Mouse (Mus musculus): ENCODE data around the gene Mrps14. TPM values are rescaled to one million over a fixed set of nuclear protein-coding genes. Genes with fewer than 3 reads are reported as not detected.

Gene Mrps14
- polyA plus RNA-seq, 2 experiments = 34.6 to 211 TPM

- Histone ChIP-seq H3K9ac (replicated peaks) (no peak overlapping the region), H3K4me2 (ENCODE audit: low read depth) (no peak overlapping the region), H3K27ac (no peak overlapping the region), H3K4me1 (replicated peaks; ENCODE audit: control insufficient read depth in 2 of 2, insufficient read depth in 2 of 2, low read length in 1 of 2) (no peaks in the 10 kb centered on the region; a peak in 1 of 4 replicates), H3K27me3 (ENCODE audit: control insufficient read depth, insufficient read depth, low read length) (no peaks in the 10 kb centered on the region), H3K36me3 (replicated peaks; ENCODE audit: control insufficient read depth, insufficient read depth, low read depth) (no peaks in the 10 kb centered on the region), H3K9me3 (ENCODE audit: control insufficient read depth, low read length) (no peaks in the 10 kb centered on the region), H3K4me3 (ENCODE audit: insufficient read depth in 1 of 2, low read depth in 2 of 2, low read length in 2 of 2) (no peak overlapping the region)
- no peak for TF ChIP-seq CTCF (IDR thresholded peaks at IDR 0.05; ENCODE audit: low read depth)
- no peak for TF ChIP-seq EP300 (IDR thresholded peaks at IDR 0.05; ENCODE audit: low read depth)
- ATAC-seq (ENCODE audit: insufficient read depth) (no peak), DNase-seq (ENCODE audit: low read depth in 3 of 3, low spot score in 3 of 3) (no peak)
- WGBS (ENCODE audit: insufficient replicate concordance) = 54% methylated on average over 4 of the region's 4 CpGs
Measured at GRCm38 (mm10) chr1:160250782-160251181, 55.8 kb downstream of the Mrps14 start.

- TF ChIP-seq CTCF (IDR thresholded peaks at IDR 0.05; ENCODE audit: low read depth) (no peak), EP300 (IDR thresholded peaks at IDR 0.05; ENCODE audit: low read depth) (no peak)
- H3K27ac ChIP-seq = no peak overlapping the region
- no peak for DNase-seq (ENCODE audit: low read depth in 3 of 3, low spot score in 3 of 3)
- H3K9ac ChIP-seq (replicated peaks) = no peak overlapping the region
- H3K9me3 ChIP-seq (ENCODE audit: control insufficient read depth, low read length) = no peaks in the 10 kb centered on the region
- no peaks in the 10 kb centered on the region; the same call in 1 of the 2 replicates for H3K36me3 ChIP-seq (replicated peaks; ENCODE audit: control insufficient read depth, insufficient read depth, low read depth)
- H3K27me3 ChIP-seq (ENCODE audit: control insufficient read depth, insufficient read depth, low read length) = no peaks in the 10 kb centered on the region
- H3K4me3 ChIP-seq (ENCODE audit: insufficient read depth in 1 of 2, low read depth in 2 of 2, low read length in 2 of 2) = no peak overlapping the region
- no peaks in the 10 kb centered on the region; a peak in 1 of 4 replicates for H3K4me1 ChIP-seq (replicated peaks; ENCODE audit: control insufficient read depth in 2 of 2, insufficient read depth in 2 of 2, low read length in 1 of 2)
- ATAC-seq (ENCODE audit: insufficient read depth) = no peak
- no peak overlapping the region for H3K4me2 ChIP-seq (ENCODE audit: low read depth)
- WGBS (ENCODE audit: insufficient replicate concordance) = 64% methylated on average over 5 of the region's 5 CpGs
Measured at GRCm38 (mm10) chr1:160251388-160252007, 56.5 kb downstream of the Mrps14 start.

Other genes starting within 250 kb of the Mrps14 start
- 4.8 and 6.5 TPM in 2 replicates for gene 4930523C07Rik, start 150.8 kb upstream of the Mrps14 start, polyA plus RNA-seq (2012; rRNA removed)
- 18.0 and 28.1 TPM in 2 replicates for gene 4930523C07Rik, start 150.8 kb upstream of the Mrps14 start, polyA plus RNA-seq (2014; fragmentation: Nextera tagmentation; extraction: Ambion mirVana)
- gene Tnn, start 41.6 kb upstream of the Mrps14 start, polyA plus RNA-seq (2012; rRNA removed) = 0.01 TPM in 2 replicates
- gene Tnn, start 41.6 kb upstream of the Mrps14 start, polyA plus RNA-seq (2014; fragmentation: Nextera tagmentation; extraction: Ambion mirVana) = not detected in 2 replicates
- gene Cacybp, start 17.7 kb downstream of the Mrps14 start, polyA plus RNA-seq (2012; rRNA removed) = 23.2 and 41.9 TPM in 2 replicates
- 161 and 163 TPM in 2 replicates for gene Cacybp, start 17.7 kb downstream of the Mrps14 start, polyA plus RNA-seq (2014; fragmentation: Nextera tagmentation; extraction: Ambion mirVana)